Mouse (Mus musculus): ENCODE measurements around the gene Stat5b.

DNA sequence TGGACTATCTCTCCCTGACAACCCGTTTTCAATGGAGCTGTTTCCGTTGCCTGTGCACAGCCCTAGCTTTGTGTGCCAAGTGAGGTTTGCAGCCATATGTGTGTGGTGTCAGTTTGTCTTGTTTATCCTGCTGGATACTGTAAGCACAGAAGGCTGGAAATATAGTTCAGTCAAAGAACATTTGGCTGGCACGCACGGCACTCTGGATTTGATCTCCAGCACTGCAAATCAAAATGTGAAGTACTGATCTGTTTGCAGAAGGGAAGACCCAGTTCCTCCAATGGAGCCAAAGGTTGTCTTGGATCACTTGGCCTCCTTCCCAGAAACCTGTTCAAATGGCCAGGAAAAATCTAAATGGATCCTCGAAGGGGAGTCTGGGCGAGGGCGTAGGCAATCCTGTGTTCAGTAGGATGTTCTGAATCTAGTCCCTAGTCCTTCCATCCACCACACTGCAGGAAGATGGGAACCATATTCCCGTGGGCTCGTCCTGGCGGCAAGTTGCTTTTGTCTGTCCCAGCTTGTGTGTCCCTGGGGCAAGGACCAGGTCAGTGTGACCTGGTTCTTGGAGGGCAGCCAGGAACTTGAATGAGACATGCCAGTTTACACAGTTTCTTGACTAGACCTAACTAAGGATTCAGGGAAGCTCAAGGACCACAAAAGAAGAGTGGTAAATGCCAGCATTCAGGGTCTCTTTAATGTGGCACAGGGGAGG, 19.9 kb upstream of the Stat5b start:
- TF ChIP-seq TAL1 (IDR thresholded peaks at IDR 0.05; ENCODE audit: low read length) (no peak), GATA1 (IDR thresholded peaks at IDR 0.05; ENCODE audit: low read length) (no peak)

Data from erythroblast, embryonic 14.5 days (primary cell).